Mouse (Mus musculus) ES-Bruce4 (cell line): ENCODE data around the gene Gabrd. TPM values are rescaled to one million over a fixed set of nuclear protein-coding genes. Genes with fewer than 3 reads are reported as not detected.

Experiments
- H3K27ac ChIP-seq: 2 replicates; pipeline ENCODE4 v1.5.1; 2012; ENCODE audit warnings: low read length, inconsistent platforms; ENCODE audit not compliant: insufficient read depth
- H3K27me3 ChIP-seq: 2 replicates; pipeline ENCODE4 v1.6.1; 2012; ENCODE audit warnings: mild to moderate bottlenecking, low read length, inconsistent platforms; ENCODE audit not compliant: control insufficient read depth, poor library complexity, insufficient read depth, severe bottlenecking
- H3K36me3 ChIP-seq: 2 replicates; pipeline ENCODE4 v1.6.1; 2012; ENCODE audit warnings: inconsistent platforms, mild to moderate bottlenecking, low read length, moderate library complexity; ENCODE audit not compliant: control insufficient read depth, poor library complexity, insufficient read depth, severe bottlenecking
- H3K4me1 ChIP-seq: one replicate; pipeline ENCODE4 v1.8.1; 2011; ENCODE audit warnings: low read length; ENCODE audit not compliant: control insufficient read depth, insufficient read depth
- H3K4me3 ChIP-seq: 2 replicates; pipeline ENCODE4 v1.5.1; 2011; ENCODE audit warnings: low read depth, mild to moderate bottlenecking, low read length
- H3K9ac ChIP-seq: 2 replicates; pipeline ENCODE4 v1.6.1; 2012; ENCODE audit warnings: low read depth, mild to moderate bottlenecking, inconsistent platforms; ENCODE audit not compliant: poor library complexity, severe bottlenecking
- H3K9me3 ChIP-seq: replicated peaks from 2 replicates; pipeline ENCODE4 v1.6.1; 2012; ENCODE audit warnings: mild to moderate bottlenecking, low read length, inconsistent platforms; ENCODE audit not compliant: control insufficient read depth, poor library complexity, insufficient read depth, severe bottlenecking
- CTCF ChIP-seq: IDR thresholded peaks from one replicate; pipeline ENCODE4 v1.8.1; 2011; ENCODE audit warnings: low read depth, low read length
- EP300 ChIP-seq: IDR thresholded peaks from 2 replicates; pipeline ENCODE4 v1.6.1; 2011; ENCODE audit warnings: low read depth, low read length; ENCODE audit not compliant: insufficient read depth
- POLR2A ChIP-seq: IDR thresholded peaks from one replicate; pipeline ENCODE4 v1.8.1; 2011; ENCODE audit warnings: low read length; ENCODE audit not compliant: insufficient read depth
- polyA plus RNA-seq: library from polyadenylated mRNA; stranded (reverse); fragments of >200 nt; gene quantifications from 2 replicates; pipeline ENCODE4 v1.2.4, GENCODE M21; 2011; ENCODE audit warnings: low read depth; ENCODE audit not compliant: missing spikeins, insufficient read depth, insufficient read length

Gene Gabrd
- polyA plus RNA-seq, 1 experiment: not detected

DNA sequence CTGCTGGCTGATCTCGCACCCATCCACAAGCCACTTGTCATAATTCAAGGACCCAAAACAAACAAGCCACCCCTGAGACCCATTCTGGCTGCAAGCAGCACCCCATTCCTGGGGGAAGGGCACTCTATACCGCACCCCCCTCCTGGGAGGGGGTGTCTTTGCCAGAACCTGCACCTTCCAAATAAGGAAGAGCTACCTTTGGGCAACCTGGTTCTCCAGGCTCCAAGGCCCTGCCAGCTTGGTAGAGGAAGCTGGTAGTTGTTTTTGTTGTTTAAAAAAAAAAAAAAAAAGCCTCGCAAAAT is 53.7 kb downstream of the Gabrd start:
- Histone ChIP-seq H3K27ac (no peak overlapping the region), H3K9ac (no peak overlapping the region), H3K27me3 (no peaks in the 10 kb centered on the region), H3K4me1 (peaks cover 2% of the 10 kb centered on the region), H3K4me3 (no peak overlapping the region), H3K9me3 (no peaks in the 10 kb centered on the region), H3K36me3 (no peaks in the 10 kb centered on the region)
- TF ChIP-seq CTCF (no peak), EP300 (no peak), POLR2A (no peak)

GRCm38 (mm10) chr4:155343415-155344298 is 54.3 kb downstream of the Gabrd start:
- Histone ChIP-seq H3K9me3 (no peaks in the 10 kb centered on the region), H3K9ac (no peak overlapping the region), H3K36me3 (no peaks in the 10 kb centered on the region), H3K4me3 (no peak overlapping the region), H3K4me1 (peaks cover 2% of the 10 kb centered on the region), H3K27ac (no peak overlapping the region), H3K27me3 (no peaks in the 10 kb centered on the region)
- TF ChIP-seq EP300 (no peak), CTCF (no peak), POLR2A (no peak)

- Histone ChIP-seq H3K9me3 (no peaks in the 10 kb centered on the region), H3K27me3 (no peaks in the 10 kb centered on the region), H3K9ac (no peak overlapping the region), H3K4me3 (no peak overlapping the region), H3K4me1 (no peaks in the 10 kb centered on the region), H3K27ac (no peak overlapping the region), H3K36me3 (no peaks in the 10 kb centered on the region)
- TF ChIP-seq EP300 (no peak), POLR2A (no peak), CTCF (no peak)
Measured at GRCm38 (mm10) chr4:155336284-155337050, 61.4 kb downstream of the Gabrd start.

Other genes starting within 250 kb of the Gabrd start
- 63.5 and 67.2 TPM in 2 replicates for gene Ski, start 175.5 kb downstream of the Gabrd start, polyA plus RNA-seq
- gene Faap20, start 148.3 kb downstream of the Gabrd start, polyA plus RNA-seq: 22.9 and 25.2 TPM in 2 replicates
- gene Prkcz, start 36.8 kb downstream of the Gabrd start, polyA plus RNA-seq: 33.3 and 36.6 TPM in 2 replicates
- gene Cfap74, start 11.1 kb upstream of the Gabrd start, polyA plus RNA-seq: 3.3 and 3.7 TPM in 2 replicates
- gene Tmem52, start 71.0 kb upstream of the Gabrd start, polyA plus RNA-seq: 0.76 TPM in 1 of 2 replicates, not detected in the other
- gene Gnb1, start 93.2 kb upstream of the Gabrd start, polyA plus RNA-seq: 534 and 541 TPM in 2 replicates
- gene Nadk, start 164.3 kb upstream of the Gabrd start, polyA plus RNA-seq: 108 and 116 TPM in 2 replicates
- gene Slc35e2, start 203.3 kb upstream of the Gabrd start, polyA plus RNA-seq: 19.4 and 20.2 TPM in 2 replicates
- gene Cdk11b, start 226.7 kb upstream of the Gabrd start, polyA plus RNA-seq: 105 and 113 TPM in 2 replicates
- not detected in 2 replicates for gene Gm10563, start 247.3 kb upstream of the Gabrd start, polyA plus RNA-seq